Mouse (Mus musculus): ENCODE results near the gene Ak8.

DNA sequence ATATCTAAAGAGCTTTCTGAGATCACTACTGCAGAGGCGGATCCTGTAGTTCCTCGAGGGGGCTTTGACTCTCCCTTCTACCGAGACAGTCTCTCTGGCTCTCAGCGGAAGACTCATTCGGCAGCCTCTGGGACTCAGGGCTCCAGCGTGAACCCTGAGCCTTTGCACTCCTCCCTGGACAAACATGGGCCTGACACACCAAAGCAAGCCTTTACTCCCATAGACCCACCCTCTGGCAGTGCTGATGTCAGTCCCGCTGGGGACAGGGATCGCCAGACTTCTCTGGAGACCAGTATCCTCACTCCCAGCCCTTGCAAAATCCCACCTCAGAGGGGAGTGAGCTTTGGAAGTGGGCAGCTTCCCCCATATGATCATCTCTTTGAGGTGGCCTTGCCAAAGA lies 24.0 kb upstream of the Ak8 start:
- TF ChIP-seq CTCF (IDR thresholded peaks at IDR 0.05; ENCODE audit: borderline replicate concordance, extremely low read depth, insufficient read depth, insufficient read length) (no peak), POLR2A (IDR thresholded peaks at IDR 0.05; ENCODE audit: borderline replicate concordance, extremely low read depth, insufficient read depth, insufficient read length, poor library complexity, severe bottlenecking) (no peak)
